Mouse (Mus musculus): Measurements from ENCODE around the gene Ces1a.
A peak's percentile ranks its signal among the peaks of the same experiment; 100 is the strongest.

Gene Ces1a

GRCm38 (mm10) chr8:92984376-92984775, 63.6 kb downstream of the Ces1a start:
- no peak for DNase-seq

DNA sequence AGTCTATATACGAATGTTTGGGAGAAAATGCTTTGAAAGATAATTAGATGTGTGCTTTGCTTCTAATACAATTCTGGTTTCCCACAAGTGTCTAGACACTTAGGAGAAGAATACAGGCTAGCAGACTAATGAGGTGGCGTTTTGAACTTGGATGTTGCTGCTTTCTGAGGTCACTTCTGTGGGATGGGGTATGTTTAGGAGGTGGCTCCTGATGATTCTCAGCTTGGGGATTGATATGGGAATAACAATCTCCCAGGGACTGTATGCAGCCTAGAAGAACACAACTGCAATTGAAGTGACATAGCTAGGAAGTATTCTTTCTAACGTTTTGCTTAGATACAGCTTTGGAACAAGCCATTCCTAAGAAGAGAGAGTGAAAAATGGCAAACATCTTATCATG, 65.5 kb downstream of the Ces1a start:
- DNase-seq, result no peak

- DNase-seq, result no peak
These were observed 71.3 kb downstream of the Ces1a start for GRCm38 (mm10) chr8:92976656-92977055.

GRCm38 (mm10) chr8:92972949-92973348, 75.0 kb downstream of the Ces1a start:
- DNase-seq, result peak; percentile 40

Data from kidney, postnatal 14 days (tissue).